Mouse (Mus musculus) embryonic fibroblast, embryonic 13.5 days (primary cell): Measurements from ENCODE around the gene Cacna1s.

Source experiments
- CTCF ChIP-seq: IDR thresholded peaks from 2 replicates; pipeline ENCODE4 v1.5.1; 2011; ENCODE audit warnings: mild to moderate bottlenecking, control low read depth, low read length, moderate library complexity, borderline replicate concordance; ENCODE audit not compliant: insufficient read depth
- POLR2A ChIP-seq: IDR thresholded peaks from 2 replicates; pipeline ENCODE4 v1.6.1; 2011; ENCODE audit warnings: low read depth, mild to moderate bottlenecking, control low read depth, low read length, moderate library complexity

GRCm38 (mm10) chr1:136130951-136131558, 78.5 kb downstream of the Cacna1s start, which contains the start of gene Kif21b:
- TF ChIP-seq CTCF (no peak), POLR2A (peak; percentile 71)
